8 mouse cellular contexts compared by ENCODE assay signal in genomic region chr5:53998146-53998742, GRCm38 (mm10). TPM values are rescaled to one million over a fixed set of nuclear protein-coding genes. Genes with fewer than 3 reads are reported as not detected.
DNase-seq lines count a peak whose midpoint lies in the region; ATAC-seq and TF ChIP-seq lines count a peak whose summit lies in the region.

Gene Stim2 (plus strand): TSS chr5:53998499.

- peak; percentile 95 for ATAC-seq in forebrain, embryonic 15.5 days (replicated peaks)
- peak; percentile 76 for ATAC-seq in neutrophil, adult 5-6 weeks (ENCODE audit: extremely low read depth, insufficient number of reproducible peaks, low FRiP score, poor library complexity, severe bottlenecking)

- H3K9ac ChIP-seq in forebrain, embryonic 15.5 days (replicated peaks), result peak within 1 kb of the TSS; percentile 78

- H3K4me2 ChIP-seq in forebrain, embryonic 15.5 days (replicated peaks), result peak within 1 kb of the TSS; percentile 63

- H3K9me3 ChIP-seq in forebrain, embryonic 15.5 days, result no peaks in the 10 kb centered on the region

- no peak for TF ChIP-seq CTCF in lung, adult 2 months (IDR thresholded peaks at IDR 0.05; ENCODE audit: insufficient read depth, low read length)

- H3K36me3 ChIP-seq in forebrain, embryonic 15.5 days, result no peaks in the 10 kb centered on the region

- peaks cover 42% of the 10 kb centered on the region for H3K4me1 ChIP-seq in forebrain, embryonic 15.5 days
- H3K4me1 ChIP-seq in lung, adult 2 months (ENCODE audit: control insufficient read depth, insufficient read depth, low read length), result peaks cover 2% of the 10 kb centered on the region

- H3K4me3 ChIP-seq in forebrain, embryonic 15.5 days, result peak within 1 kb of the TSS; percentile 81
- peak within 1 kb of the TSS; percentile 91 for H3K4me3 ChIP-seq in lung, adult 2 months (replicated peaks; ENCODE audit: extremely low read depth, low read depth, low read length)

- intact Hi-C loops in heart, postnatal 25 days (cut with DNase I), result loop anchor here (5.0 kb wide), 2 partner anchors 114 to 126 kb away; no protein-coding TSS in a partner anchor

- TF ChIP-seq POLR2A in lung, adult 2 months (IDR thresholded peaks at IDR 0.05; ENCODE audit: borderline replicate concordance, extremely low read depth, low read depth, low read length), result peak; percentile 91; the same call in 1 of the 2 replicates

- H3K27me3 ChIP-seq in forebrain, embryonic 15.5 days, result no peaks in the 10 kb centered on the region

- peak within 1 kb of the TSS; percentile 89 for H3K27ac ChIP-seq in forebrain, embryonic 15.5 days (replicated peaks)

- WGBS in forebrain, embryonic 15.5 days, result under 1% methylated on average over 63 of the region's 71 CpGs
- WGBS in lung, adult 2 months, result under 1% methylated on average over 70 of the region's 71 CpGs

- peak; percentile 93 for DNase-seq in ES-CJ7 (ENCODE audit: low read depth, low spot score)
- peak; percentile 97 for DNase-seq in cerebellum, adult 11 months
- DNase-seq in heart, postnatal 25 days (ENCODE audit: low spot score), result peak; percentile 92
- peak; percentile 95 to 97 for DNase-seq in layer of hippocampus, adult 18-20 months (ENCODE audit: low spot score in 2 of 2)
- DNase-seq in lung, adult 2 months, result peak; percentile 95
- DNase-seq in thymus, adult 18-20 months, result peak; percentile 89 to 91

RNA-seq across cellular contexts. Expression of gene Stim2, which starts in this region (rescaled TPM):
- polyA plus RNA-seq in forebrain, embryonic 15.5 days (2015; fragmentation: Nextera tagmentation; extraction: Ambion mirVana), result 27.2 and 28.6 TPM in 2 replicates
- 10 to 100 TPM; 12.4 to 16.6 TPM for total RNA-seq in heart, postnatal 25 days (2021)
- 100 to 1,000 TPM; 157 to 166 TPM for total RNA-seq in layer of hippocampus, adult 18-20 months (2021)
- 34.2 and 38.7 TPM in 2 replicates for polyA plus RNA-seq in lung, adult 2 months (2012; rRNA removed)
- 45.9 and 59.3 TPM in 2 replicates for total RNA-seq in neutrophil, adult 5-6 weeks (2017)

Comparison
In these comparisons a context has a peak if more than half of its experiments do, and no peak if none do; other contexts are left out.
1. Peak in every context shown above with its lines: DNase-seq, ATAC-seq, H3K4me3 ChIP-seq and H3K27ac ChIP-seq.